Mouse (Mus musculus) T-cell, adult 2 months (primary cell): ENCODE measurements around the gene Cabin1.

ENCODE experiments used
- DNase-seq: peaks from one replicate; pipeline ENCODE4 v3.0.0; 2022; ENCODE audit warnings: low spot score

The Cabin1 gene

GRCm38 (mm10) chr10:75664673-75665270, 99.4 kb downstream of the Cabin1 start:
- no peak for DNase-seq

GRCm38 (mm10) chr10:75662575-75662974, 101.6 kb downstream of the Cabin1 start:
- DNase-seq = no peak

- DNase-seq = no peak
Measured at GRCm38 (mm10) chr10:75661876-75662275, 102.3 kb downstream of the Cabin1 start.

GRCm38 (mm10) chr10:75661381-75661780, 102.8 kb downstream of the Cabin1 start:
- DNase-seq = no peak

- no peak for DNase-seq
Measured at GRCm38 (mm10) chr10:75657772-75658171, 106.4 kb downstream of the Cabin1 start.

- DNase-seq = no peak
Measured at GRCm38 (mm10) chr10:75657165-75657564, 107.0 kb downstream of the Cabin1 start.

- no peak for DNase-seq
Measured at GRCm38 (mm10) chr10:75654053-75654452, 110.1 kb downstream of the Cabin1 start.

- DNase-seq = no peak
Measured at GRCm38 (mm10) chr10:75651381-75652068, 112.6 kb downstream of the Cabin1 start.

- DNase-seq = no peak
Measured at GRCm38 (mm10) chr10:75650306-75650902, 113.7 kb downstream of the Cabin1 start.

- no peak for DNase-seq
Measured at GRCm38 (mm10) chr10:75649406-75649995, 114.6 kb downstream of the Cabin1 start.

- DNase-seq = no peak
Measured at GRCm38 (mm10) chr10:75649001-75649400, 115.1 kb downstream of the Cabin1 start.

GRCm38 (mm10) chr10:75648091-75648490, 116.0 kb downstream of the Cabin1 start:
- no peak for DNase-seq

- DNase-seq = no peak
Measured at GRCm38 (mm10) chr10:75647362-75647761, 116.8 kb downstream of the Cabin1 start.

GRCm38 (mm10) chr10:75646406-75646805, 117.7 kb downstream of the Cabin1 start:
- DNase-seq = no peak

GRCm38 (mm10) chr10:75645616-75646015, 118.5 kb downstream of the Cabin1 start:
- no peak for DNase-seq

- DNase-seq = peak; percentile 45
Measured at GRCm38 (mm10) chr10:75643741-75644343, 120.3 kb downstream of the Cabin1 start, which contains the start of gene Susd2. Gene Susd2 (minus strand): TSS chr10:75644008.

- DNase-seq = no peak
Measured at GRCm38 (mm10) chr10:75642891-75643290, 121.2 kb downstream of the Cabin1 start.

- DNase-seq = no peak
Measured at GRCm38 (mm10) chr10:75642436-75642835, 121.7 kb downstream of the Cabin1 start.

- DNase-seq = no peak
Measured at GRCm38 (mm10) chr10:75641721-75642222, 122.4 kb downstream of the Cabin1 start.

- DNase-seq = no peak
Measured at GRCm38 (mm10) chr10:75637711-75638110, 126.4 kb downstream of the Cabin1 start.

GRCm38 (mm10) chr10:75636084-75636786, 127.9 kb downstream of the Cabin1 start:
- no peak for DNase-seq

- DNase-seq = peak; percentile 63
Measured at GRCm38 (mm10) chr10:75635693-75636055, 128.5 kb downstream of the Cabin1 start.
